Mouse (Mus musculus): Measurements from ENCODE around the gene Pole3. TPM values are rescaled to one million over a fixed set of nuclear protein-coding genes. Genes with fewer than 3 reads are reported as not detected.

The Pole3 gene
- 81.3 and 87.2 TPM in 2 replicates for polyA plus RNA-seq (2015; fragmentation: Nextera tagmentation; extraction: Ambion mirVana)

- Histone ChIP-seq H3K36me3 (peaks cover 8% of the 10 kb centered on the region), H3K27me3 (no peaks in the 10 kb centered on the region), H3K9ac (replicated peaks) (peak within 1 kb of the TSS; percentile 75), H3K4me1 (replicated peaks) (peaks cover 19% of the 10 kb centered on the region), H3K27ac (peak within 1 kb of the TSS; percentile 92), H3K4me3 (replicated peaks) (peak within 1 kb of the TSS; percentile 79), H3K9me3 (no peaks in the 10 kb centered on the region), H3K4me2 (replicated peaks) (peak within 1 kb of the TSS; percentile 97)
- peak; percentile 99 for ATAC-seq
- under 1% methylated on average over 59 of the region's 59 CpGs for WGBS
These were observed at the start of gene Pole3, which contains the start of gene 4933430I17Rik for GRCm38 (mm10) chr4:62524651-62525488. Gene Pole3 (minus strand): TSS chr4:62525068. Gene 4933430I17Rik (plus strand): TSS chr4:62525369.

DNA sequence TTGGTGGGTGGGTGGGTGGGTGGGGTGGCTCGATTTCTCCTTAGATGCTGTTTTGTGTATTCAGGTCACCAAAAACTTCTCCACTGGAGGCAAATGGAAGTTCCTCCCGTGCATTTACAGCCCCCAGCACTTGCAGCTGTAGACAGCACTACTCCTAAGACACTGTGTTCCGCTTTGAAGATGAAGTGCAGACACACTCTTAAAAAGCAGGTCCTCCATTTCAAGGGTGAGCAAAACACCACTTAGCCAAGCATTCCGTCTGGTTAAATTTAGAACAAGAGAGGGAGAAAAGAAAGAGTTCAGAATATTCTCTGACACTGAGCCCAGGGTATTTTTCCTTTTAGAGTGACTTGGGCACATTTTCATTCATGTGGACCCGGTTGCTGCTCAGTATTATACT lies 45.2 kb upstream of the Pole3 start:
- no peak overlapping the region for H3K27ac ChIP-seq
- WGBS = 86% methylated on average over 5 of the region's 5 CpGs
- H3K4me1 ChIP-seq (replicated peaks) = no peaks in the 10 kb centered on the region
- H3K9me3 ChIP-seq = no peaks in the 10 kb centered on the region
- no peaks in the 10 kb centered on the region for H3K36me3 ChIP-seq
- no peaks in the 10 kb centered on the region for H3K27me3 ChIP-seq
- ATAC-seq = no peak
- no peak overlapping the region for H3K9ac ChIP-seq (replicated peaks)
- no peak overlapping the region for H3K4me2 ChIP-seq (replicated peaks)
- H3K4me3 ChIP-seq (replicated peaks) = no peak overlapping the region

GRCm38 (mm10) chr4:62569603-62570002 lies 44.7 kb upstream of the Pole3 start:
- no peak for ATAC-seq
- Histone ChIP-seq H3K9me3 (no peaks in the 10 kb centered on the region), H3K9ac (replicated peaks) (no peak overlapping the region), H3K4me2 (replicated peaks) (no peak overlapping the region), H3K27ac (no peak overlapping the region), H3K36me3 (no peaks in the 10 kb centered on the region), H3K27me3 (no peaks in the 10 kb centered on the region), H3K4me3 (replicated peaks) (no peak overlapping the region), H3K4me1 (replicated peaks) (no peaks in the 10 kb centered on the region)
- 95% methylated on average over 5 of the region's 5 CpGs for WGBS

GRCm38 (mm10) chr4:62568359-62568758 lies 43.5 kb upstream of the Pole3 start:
- Histone ChIP-seq H3K4me3 (replicated peaks) (no peak overlapping the region), H3K4me1 (replicated peaks) (no peaks in the 10 kb centered on the region), H3K27ac (no peak overlapping the region), H3K9me3 (no peaks in the 10 kb centered on the region), H3K4me2 (replicated peaks) (no peak overlapping the region), H3K9ac (replicated peaks) (no peak overlapping the region), H3K36me3 (no peaks in the 10 kb centered on the region), H3K27me3 (no peaks in the 10 kb centered on the region)
- ATAC-seq = no peak
- 83% methylated on average over 1 of the region's 1 CpGs for WGBS

- 93% methylated on average over 6 of the region's 6 CpGs for WGBS
- no peak overlapping the region for H3K4me3 ChIP-seq (replicated peaks)
- no peak overlapping the region for H3K4me2 ChIP-seq (replicated peaks)
- no peaks in the 10 kb centered on the region for H3K27me3 ChIP-seq
- H3K36me3 ChIP-seq = no peaks in the 10 kb centered on the region
- H3K9me3 ChIP-seq = no peaks in the 10 kb centered on the region
- no peak overlapping the region for H3K9ac ChIP-seq (replicated peaks)
- no peak overlapping the region for H3K27ac ChIP-seq
- H3K4me1 ChIP-seq (replicated peaks) = no peaks in the 10 kb centered on the region
- no peak for ATAC-seq
These were observed 42.8 kb upstream of the Pole3 start for GRCm38 (mm10) chr4:62567696-62568095.

DNA sequence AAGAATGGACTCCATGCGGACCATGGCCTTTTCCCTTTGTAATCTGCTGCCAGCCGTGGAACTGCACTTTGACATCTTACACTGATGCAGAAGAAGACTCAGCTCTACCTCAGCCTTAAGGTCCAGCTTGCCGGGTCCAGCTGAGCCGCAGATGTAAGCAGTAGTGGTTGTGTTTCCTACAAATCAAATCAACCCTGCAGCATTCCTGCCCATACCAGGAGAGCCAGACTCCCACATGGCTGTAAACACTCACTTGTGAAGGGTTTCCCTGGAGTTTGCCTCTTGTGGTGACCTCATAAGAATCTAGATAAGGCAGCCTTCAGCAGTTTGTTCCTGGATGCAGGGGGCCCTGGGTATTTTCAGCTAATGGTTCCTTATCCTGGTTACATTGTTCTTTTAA lies 41.7 kb upstream of the Pole3 start:
- Histone ChIP-seq H3K4me2 (replicated peaks) (no peak overlapping the region), H3K36me3 (no peaks in the 10 kb centered on the region), H3K4me1 (replicated peaks) (peaks cover 6% of the 10 kb centered on the region), H3K9ac (replicated peaks) (no peak overlapping the region), H3K27me3 (no peaks in the 10 kb centered on the region), H3K27ac (no peak overlapping the region), H3K4me3 (replicated peaks) (no peak overlapping the region), H3K9me3 (no peaks in the 10 kb centered on the region)
- WGBS = 86% methylated on average over 4 of the region's 4 CpGs
- ATAC-seq = no peak

DNA sequence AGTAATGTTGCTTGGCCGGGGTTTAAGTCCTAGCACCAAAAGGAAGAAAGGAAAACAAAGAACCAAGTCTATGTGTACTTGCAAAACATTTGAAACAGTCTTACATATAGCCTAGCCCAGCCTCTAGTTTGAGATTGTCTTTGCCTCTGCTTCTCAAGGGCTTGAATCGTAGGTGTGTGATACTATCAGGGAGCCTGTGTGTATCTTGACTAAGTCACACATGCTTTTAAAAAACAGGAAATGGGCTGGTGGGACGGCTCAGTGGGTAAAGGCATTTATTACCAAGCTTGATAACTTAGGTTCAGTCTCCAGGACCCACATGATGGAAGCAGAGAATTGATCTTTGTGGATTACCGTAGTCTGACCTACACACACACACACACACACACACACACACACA lies 37.1 kb upstream of the Pole3 start:
- ATAC-seq = no peak
- Histone ChIP-seq H3K4me2 (replicated peaks) (no peak overlapping the region), H3K36me3 (no peaks in the 10 kb centered on the region), H3K4me3 (replicated peaks) (no peak overlapping the region), H3K27ac (peak overlapping the region; percentile 45; the same call in 1 of the 2 replicates), H3K27me3 (no peaks in the 10 kb centered on the region), H3K4me1 (replicated peaks) (peaks cover 8% of the 10 kb centered on the region), H3K9ac (replicated peaks) (no peak overlapping the region), H3K9me3 (no peaks in the 10 kb centered on the region)
- WGBS = 79% methylated on average over 4 of the region's 4 CpGs

GRCm38 (mm10) chr4:62561630-62562001 lies 36.7 kb upstream of the Pole3 start:
- ATAC-seq = peak; percentile 71
- H3K4me1 ChIP-seq (replicated peaks) = peaks cover 8% of the 10 kb centered on the region
- H3K9me3 ChIP-seq = no peaks in the 10 kb centered on the region
- H3K36me3 ChIP-seq = no peaks in the 10 kb centered on the region
- WGBS = 45% methylated on average over 3 of the region's 3 CpGs
- 0 out of 2 replicates have a peak overlapping the region, but pooled peaks have one; percentile 14 for H3K9ac ChIP-seq (replicated peaks)
- H3K27ac ChIP-seq = peak overlapping the region; percentile 45; the same call in 1 of the 2 replicates
- H3K27me3 ChIP-seq = no peaks in the 10 kb centered on the region
- no peak overlapping the region for H3K4me2 ChIP-seq (replicated peaks)
- H3K4me3 ChIP-seq (replicated peaks) = no peak overlapping the region

GRCm38 (mm10) chr4:62560963-62561629 lies 36.2 kb upstream of the Pole3 start:
- 22% methylated on average over 4 of the region's 4 CpGs for WGBS
- 0 out of 2 replicates have a peak overlapping the region, but pooled peaks have one; percentile 14 for H3K9ac ChIP-seq (replicated peaks)

GRCm38 (mm10) chr4:62559797-62560329 lies 35.0 kb upstream of the Pole3 start, which contains the start of gene Rgs3:
Gene Rgs3 (plus strand): TSS chr4:62559847.
- Histone ChIP-seq H3K27ac (no peak within 1 kb of the TSS), H3K4me3 (replicated peaks) (no peak within 1 kb of the TSS), H3K9me3 (no peaks in the 10 kb centered on the region), H3K9ac (replicated peaks) (no peak within 1 kb of the TSS), H3K36me3 (no peaks in the 10 kb centered on the region), H3K27me3 (no peaks in the 10 kb centered on the region), H3K4me1 (replicated peaks) (peaks cover 8% of the 10 kb centered on the region), H3K4me2 (replicated peaks) (no peak within 1 kb of the TSS)
- 77% methylated on average over 6 of the region's 6 CpGs for WGBS
- ATAC-seq = no peak

More at GRCm38 (mm10) chr4:62560963-62561629, 36.2 kb upstream of the Pole3 start:
- Histone ChIP-seq H3K4me3 (replicated peaks) (no peak overlapping the region), H3K9me3 (no peaks in the 10 kb centered on the region), H3K27ac (no peak overlapping the region), H3K4me2 (replicated peaks) (no peak overlapping the region), H3K4me1 (replicated peaks) (peaks cover 8% of the 10 kb centered on the region), H3K36me3 (no peaks in the 10 kb centered on the region), H3K27me3 (no peaks in the 10 kb centered on the region)
- peak; percentile 89 for ATAC-seq

DNA sequence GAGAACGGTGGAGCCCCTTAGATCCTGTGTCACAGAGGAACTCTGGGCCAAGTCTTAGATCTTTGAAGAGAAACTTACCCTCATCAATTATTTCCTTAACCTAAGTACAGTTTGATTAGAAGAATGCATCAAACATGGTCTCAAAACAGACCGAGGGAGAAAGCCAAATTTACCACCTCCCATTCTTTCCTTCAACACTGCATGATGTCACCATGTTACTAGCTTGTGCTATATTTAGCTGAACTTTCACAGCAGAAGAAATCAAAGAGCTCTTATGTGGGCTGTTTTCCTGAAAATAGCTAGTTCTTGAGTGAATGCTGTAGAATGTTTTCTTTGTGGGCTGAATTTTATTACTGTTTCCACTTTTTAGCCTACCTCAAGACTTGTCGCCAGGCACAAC lies 32.6 kb upstream of the Pole3 start:
- WGBS = 77% methylated on average over 3 of the region's 3 CpGs
- no peak overlapping the region for H3K27ac ChIP-seq
- H3K4me3 ChIP-seq (replicated peaks) = no peak overlapping the region
- H3K4me1 ChIP-seq (replicated peaks) = peaks cover 8% of the 10 kb centered on the region
- no peak for ATAC-seq
- no peaks in the 10 kb centered on the region for H3K9me3 ChIP-seq
- H3K9ac ChIP-seq (replicated peaks) = no peak overlapping the region
- no peak overlapping the region for H3K4me2 ChIP-seq (replicated peaks)
- H3K36me3 ChIP-seq = no peaks in the 10 kb centered on the region
- H3K27me3 ChIP-seq = no peaks in the 10 kb centered on the region

GRCm38 (mm10) chr4:62551966-62552365 lies 27.1 kb upstream of the Pole3 start:
- Histone ChIP-seq H3K4me2 (replicated peaks) (no peak overlapping the region), H3K36me3 (no peaks in the 10 kb centered on the region), H3K27ac (no peak overlapping the region), H3K9ac (replicated peaks) (no peak overlapping the region), H3K4me3 (replicated peaks) (no peak overlapping the region), H3K9me3 (no peaks in the 10 kb centered on the region), H3K4me1 (replicated peaks) (no peaks in the 10 kb centered on the region), H3K27me3 (no peaks in the 10 kb centered on the region)
- 84% methylated on average over 7 of the region's 7 CpGs for WGBS
- ATAC-seq = no peak
